Comparison of ENCODE assay signal across 10 mouse cellular contexts in the genomic region with DNA sequence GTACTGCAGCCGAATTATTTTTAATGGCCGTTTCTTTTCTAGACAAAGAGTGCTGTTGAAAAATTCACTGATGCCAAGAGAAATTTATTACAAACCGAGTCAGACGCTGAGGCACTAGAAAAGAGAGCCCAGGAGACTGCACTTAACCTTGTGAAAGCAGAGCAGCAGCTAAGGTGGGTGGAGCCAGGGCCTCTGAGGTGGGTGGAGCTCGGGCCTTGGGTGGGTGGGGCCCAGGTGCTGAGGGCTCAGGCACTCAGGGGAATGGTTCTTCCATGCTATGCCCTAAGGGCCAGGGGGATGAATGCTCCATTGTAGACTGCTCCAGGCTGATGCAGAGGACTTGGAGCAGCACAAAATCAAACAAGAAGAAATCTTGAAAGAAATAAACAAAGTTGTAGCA. TPM values are rescaled to one million over a fixed set of nuclear protein-coding genes. Genes with fewer than 3 reads are reported as not detected.
DNase-seq lines count a peak whose midpoint lies in the region; ATAC-seq lines count a peak whose summit lies in the region.
"Had no signal": no experiment of that assay in that cellular context is flagged by ENCODE, and none has a peak within 500 bp of the region (broad histone marks: within the 10 kb centered on the region; RNA-seq: fewer than 3 reads in every experiment).

No protein-coding gene starts in this region.

- H3K4me2 ChIP-seq in liver, embryonic 12.5 days, result no peak overlapping the region
- H3K4me2 ChIP-seq in intestine, embryonic 16.5 days (ENCODE audit: low read depth, low read length), result no peak overlapping the region
- H3K4me2 ChIP-seq in forebrain, embryonic 16.5 days (ENCODE audit: low read length), result no peak overlapping the region
- H3K4me2 ChIP-seq in heart, embryonic 12.5 days, result no peak overlapping the region
- H3K4me2 ChIP-seq: embryonic facial prominence, embryonic 12.5 days had no signal

- H3K27me3 ChIP-seq in liver, embryonic 12.5 days (replicated peaks), result no peaks in the 10 kb centered on the region
- no peaks in the 10 kb centered on the region for H3K27me3 ChIP-seq in intestine, embryonic 16.5 days (replicated peaks; ENCODE audit: control insufficient read depth, insufficient read depth, low read length)
- no peaks in the 10 kb centered on the region for H3K27me3 ChIP-seq in forebrain, embryonic 16.5 days (replicated peaks; ENCODE audit: control insufficient read depth, insufficient read depth, low read length)
- no peaks in the 10 kb centered on the region for H3K27me3 ChIP-seq in heart, embryonic 12.5 days (replicated peaks)
- H3K27me3 ChIP-seq: embryonic facial prominence, embryonic 12.5 days had no signal

- no peak overlapping the region for H3K27ac ChIP-seq in liver, embryonic 12.5 days
- no peak overlapping the region for H3K27ac ChIP-seq in intestine, embryonic 16.5 days (ENCODE audit: low read length)
- no peak overlapping the region for H3K27ac ChIP-seq in forebrain, embryonic 16.5 days (ENCODE audit: low read length)
- no peak overlapping the region for H3K27ac ChIP-seq in heart, embryonic 12.5 days (ENCODE audit: poor library complexity, severe bottlenecking)
- H3K27ac ChIP-seq: embryonic facial prominence, embryonic 12.5 days had no signal

- H3K9ac ChIP-seq in liver, embryonic 12.5 days, result no peak overlapping the region
- no peak overlapping the region for H3K9ac ChIP-seq in intestine, embryonic 16.5 days (ENCODE audit: low read depth, low read length)
- H3K9ac ChIP-seq in forebrain, embryonic 16.5 days (replicated peaks; ENCODE audit: low read depth, low read length), result no peak overlapping the region
- no peak overlapping the region for H3K9ac ChIP-seq in heart, embryonic 12.5 days
- H3K9ac ChIP-seq: embryonic facial prominence, embryonic 12.5 days had no signal

- H3K4me1 ChIP-seq in liver, embryonic 12.5 days, result 0 out of 2 replicates have a peak, but pooled peaks cover 8% of the 10 kb centered on the region
- no peaks in the 10 kb centered on the region for H3K4me1 ChIP-seq in intestine, embryonic 16.5 days (ENCODE audit: control insufficient read depth, insufficient read depth, low read length)
- no peaks in the 10 kb centered on the region for H3K4me1 ChIP-seq in forebrain, embryonic 16.5 days (replicated peaks; ENCODE audit: control insufficient read depth, insufficient read depth, low read length)
- H3K4me1 ChIP-seq in heart, embryonic 12.5 days (replicated peaks), result peaks cover 13% of the 10 kb centered on the region
- H3K4me1 ChIP-seq: embryonic facial prominence, embryonic 12.5 days had no signal

- peak; percentile 62 for DNase-seq in liver
- peak; percentile 84 for DNase-seq in adrenal gland, adult 2 months
- DNase-seq in lung, postnatal 4 days, result peak; percentile 48 to 49
- no peak for DNase-seq in right cerebral cortex, adult 2 months (ENCODE audit: low spot score in 2 of 2)
- DNase-seq: gastrocnemius, postnatal 14 days had no signal

- H3K4me3 ChIP-seq in liver, embryonic 12.5 days, result no peak overlapping the region
- H3K4me3 ChIP-seq in intestine, embryonic 16.5 days (ENCODE audit: low read length), result no peak overlapping the region
- H3K4me3 ChIP-seq in forebrain, embryonic 16.5 days (replicated peaks; ENCODE audit: low read length), result no peak overlapping the region
- no peak overlapping the region for H3K4me3 ChIP-seq in heart, embryonic 12.5 days
- H3K4me3 ChIP-seq: embryonic facial prominence, embryonic 12.5 days had no signal

- H3K9me3 ChIP-seq in liver, embryonic 12.5 days (replicated peaks), result no peaks in the 10 kb centered on the region
- no peaks in the 10 kb centered on the region for H3K9me3 ChIP-seq in intestine, embryonic 16.5 days (ENCODE audit: control insufficient read depth, low read length)
- no peaks in the 10 kb centered on the region for H3K9me3 ChIP-seq in forebrain, embryonic 16.5 days (ENCODE audit: control insufficient read depth, low read length)
- no peaks in the 10 kb centered on the region for H3K9me3 ChIP-seq in heart, embryonic 12.5 days (replicated peaks)
- H3K9me3 ChIP-seq: embryonic facial prominence, embryonic 12.5 days had no signal

- H3K36me3 ChIP-seq in liver, embryonic 12.5 days, result peaks cover 80% of the 10 kb centered on the region
- H3K36me3 ChIP-seq in intestine, embryonic 16.5 days (ENCODE audit: control insufficient read depth, insufficient read depth, low read length), result peaks cover 18% of the 10 kb centered on the region
- peaks cover 15% of the 10 kb centered on the region for H3K36me3 ChIP-seq in forebrain, embryonic 16.5 days (ENCODE audit: control insufficient read depth, insufficient read depth)
- peaks cover 68% of the 10 kb centered on the region for H3K36me3 ChIP-seq in heart, embryonic 12.5 days

- 46% methylated on average over 5 of the region's 5 CpGs for WGBS in liver, embryonic 12.5 days (ENCODE audit: insufficient replicate concordance)
- 43% methylated on average over 5 of the region's 5 CpGs for WGBS in intestine, embryonic 16.5 days
- WGBS in forebrain, embryonic 16.5 days, result 64% methylated on average over 5 of the region's 5 CpGs
- WGBS in heart, embryonic 12.5 days, result 42% methylated on average over 5 of the region's 5 CpGs

- no peak; the same call in 1 of the 2 replicates for ATAC-seq in liver, embryonic 12.5 days
- ATAC-seq in intestine, embryonic 16.5 days, result peak; percentile 46; the same call in 1 of the 2 replicates
- no peak for ATAC-seq in forebrain, embryonic 16.5 days
- no peak for ATAC-seq in heart, embryonic 12.5 days (ENCODE audit: insufficient number of reproducible peaks, low FRiP score)

RNA-seq across cellular contexts. Expression of gene Rab14, which starts 40.7 kb away (rescaled TPM):
- 141 and 143 TPM in 2 replicates for polyA plus RNA-seq in liver, embryonic 12.5 days (2016; fragmentation: Nextera tagmentation; extraction: Ambion mirVana)
- total RNA-seq in adrenal gland, adult 2 months (2021), result 100 to 1,000 TPM; 209 to 246 TPM
- 3,789 and 4,325 TPM in 2 replicates for polyA plus RNA-seq in adrenal gland, adult 2 months (2012; rRNA removed)
- polyA plus RNA-seq in intestine, embryonic 16.5 days (2015; fragmentation: Nextera tagmentation; extraction: Ambion mirVana), result 343 and 359 TPM in 2 replicates
- polyA plus RNA-seq in forebrain, embryonic 16.5 days (2015; fragmentation: Nextera tagmentation; extraction: Ambion mirVana), result 405 and 452 TPM in 2 replicates
- 255 and 280 TPM in 2 replicates for polyA plus RNA-seq in heart, embryonic 12.5 days (2016; fragmentation: Nextera tagmentation; extraction: Ambion mirVana)

RNA-seq across cellular contexts. Expression of gene Cntrl, which starts 50.9 kb away (rescaled TPM):
- 10.9 and 12.7 TPM in 2 replicates for polyA plus RNA-seq in liver, embryonic 12.5 days (2016; fragmentation: Nextera tagmentation; extraction: Ambion mirVana)
- 10 to 100 TPM; 11.6 to 14.7 TPM for total RNA-seq in adrenal gland, adult 2 months (2021)
- polyA plus RNA-seq in adrenal gland, adult 2 months (2012; rRNA removed), result 6.0 and 7.8 TPM in 2 replicates
- 15.7 and 17.3 TPM in 2 replicates for polyA plus RNA-seq in intestine, embryonic 16.5 days (2015; fragmentation: Nextera tagmentation; extraction: Ambion mirVana)
- polyA plus RNA-seq in forebrain, embryonic 16.5 days (2015; fragmentation: Nextera tagmentation; extraction: Ambion mirVana), result 16.3 and 17.2 TPM in 2 replicates
- 22.0 and 23.0 TPM in 2 replicates for polyA plus RNA-seq in heart, embryonic 12.5 days (2016; fragmentation: Nextera tagmentation; extraction: Ambion mirVana)

RNA-seq across cellular contexts. Expression of gene AI182371, which starts 58.9 kb away (rescaled TPM):
- polyA plus RNA-seq in liver, embryonic 12.5 days (2016; fragmentation: Nextera tagmentation; extraction: Ambion mirVana), result 5.3 and 5.5 TPM in 2 replicates
- 1 to 10 TPM in 1 of 2 experiments, under 1 TPM in 1; 0.62 to 1.4 TPM for total RNA-seq in adrenal gland, adult 2 months (2021)
- polyA plus RNA-seq in adrenal gland, adult 2 months (2012; rRNA removed), result 0.11 TPM in 1 of 2 replicates, not detected in the other
- 0.39 and 0.87 TPM in 2 replicates for polyA plus RNA-seq in intestine, embryonic 16.5 days (2015; fragmentation: Nextera tagmentation; extraction: Ambion mirVana)
- polyA plus RNA-seq in forebrain, embryonic 16.5 days (2015; fragmentation: Nextera tagmentation; extraction: Ambion mirVana), result 0.38 TPM in 1 of 2 replicates, not detected in the other
- 0.31 and 0.47 TPM in 2 replicates for polyA plus RNA-seq in heart, embryonic 12.5 days (2016; fragmentation: Nextera tagmentation; extraction: Ambion mirVana)

Comparison
In these comparisons a context has a peak if more than half of its experiments do, and no peak if none do; other contexts are left out.
1. DNase-seq: peak in liver (single experiment), adrenal gland, adult 2 months (single experiment) and lung, postnatal 4 days (2 of 2); none in right cerebral cortex, adult 2 months (0 of 2).